Mouse (Mus musculus) testis, adult 2 months (tissue): Measurements from ENCODE around the gene Cxxc4.

Experiments
- CTCF ChIP-seq: fragments of 200-500 bp; IDR thresholded peaks from 2 replicates; pipeline ENCODE4 v1.5.1; 2012; ENCODE audit warnings: low read depth, mild to moderate bottlenecking, inconsistent platforms, low read length, moderate library complexity; ENCODE audit not compliant: control insufficient read depth, insufficient read depth, insufficient replicate concordance
- POLR2A ChIP-seq: fragments of 200-500 bp; IDR thresholded peaks from 2 replicates; pipeline ENCODE4 v1.6.1; 2012; ENCODE audit warnings: low read depth, mild to moderate bottlenecking, inconsistent platforms, low read length, moderate library complexity; ENCODE audit not compliant: control insufficient read depth

DNA sequence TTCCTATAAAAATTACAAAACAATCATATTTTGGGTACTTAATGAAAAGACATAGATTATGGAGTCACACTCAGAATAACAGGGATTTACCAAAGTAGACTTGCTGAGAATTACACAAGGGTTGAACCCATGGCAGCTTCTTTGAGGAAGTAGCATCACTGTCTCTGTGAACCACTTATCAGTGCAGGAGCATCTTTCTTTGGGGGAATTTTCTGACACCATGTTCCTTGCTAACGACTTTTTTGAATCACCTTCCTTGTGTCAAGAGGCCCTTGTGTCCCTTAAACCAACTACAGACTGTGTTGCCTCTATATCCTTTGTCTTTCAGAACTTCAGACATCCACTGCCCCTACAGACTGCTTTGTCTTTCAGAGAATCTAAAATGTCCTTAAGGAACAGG lies 13.7 kb upstream of the Cxxc4 start:
- TF ChIP-seq CTCF, result no peak
- TF ChIP-seq POLR2A, result no peak
